Mouse (Mus musculus) central nervous system, embryonic 11.5 days (tissue): ENCODE measurements around the gene Kif17. TPM values are rescaled to one million over a fixed set of nuclear protein-coding genes. Genes with fewer than 3 reads are reported as not detected.

Experiments
- polyA plus RNA-seq: library from polyadenylated mRNA; depleted of rRNA; stranded (reverse); fragments of >200 nt; gene quantifications from 2 replicates; pipeline ENCODE4 v1.2.3, GENCODE M21; 2012; rRNA removed

The Kif17 gene
- 0.76 and 1.4 TPM in 2 replicates for polyA plus RNA-seq

GRCm38 (mm10) chr4:138250088-138250960 lies at the start of gene Kif17, which contains the start of gene Sh2d5:
Gene Kif17, plus strand, starts transcription at chr4:138250435.
Gene Sh2d5, plus strand, starts transcription at chr4:138250403.

GRCm38 (mm10) chr4:138216200-138216890 lies 33.9 kb upstream of the Kif17 start, which contains the start of gene Hp1bp3:
Gene Hp1bp3, plus strand, starts transcription at chr4:138216296.

GRCm38 (mm10) chr4:138304340-138305104 lies 54.3 kb downstream of the Kif17 start, which contains the start of gene Ddost:
Gene Ddost, plus strand, starts transcription at chr4:138304730.

GRCm38 (mm10) chr4:138326077-138326695 lies 76.0 kb downstream of the Kif17 start, which contains the start of gene Pink1:
Gene Pink1, minus strand, starts transcription at chr4:138326307.

Other genes starting within 250 kb of the Kif17 start
- 169 and 208 TPM in 2 replicates for gene Hp1bp3, start 34.1 kb upstream of the Kif17 start, polyA plus RNA-seq
- gene Sh2d5, start within 50 bp of the Kif17 start, polyA plus RNA-seq: 3.3 and 4.1 TPM in 2 replicates
- gene Ddost, start 54.3 kb downstream of the Kif17 start, polyA plus RNA-seq: 158 and 167 TPM in 2 replicates
- 30.7 and 35.9 TPM in 2 replicates for gene Pink1, start 75.9 kb downstream of the Kif17 start, polyA plus RNA-seq
- gene Cda, start 117.6 kb downstream of the Kif17 start, polyA plus RNA-seq: 1.9 and 2.7 TPM in 2 replicates
- 0.04 and 0.16 TPM in 2 replicates for gene Fam43b, start 146.1 kb downstream of the Kif17 start, polyA plus RNA-seq
- gene Mul1, start 184.2 kb downstream of the Kif17 start, polyA plus RNA-seq: 15.1 and 15.4 TPM in 2 replicates
- gene Camk2n1, start 203.9 kb downstream of the Kif17 start, polyA plus RNA-seq: 14.0 and 18.2 TPM in 2 replicates